Mouse (Mus musculus) naive thymus-derived CD4-positive, alpha-beta T cell, adult 5 months (primary cell): ENCODE data around the gene Gm3468. TPM values are rescaled to one million over a fixed set of nuclear protein-coding genes. Genes with fewer than 3 reads are reported as not detected.

Source experiments
- polyA plus RNA-seq: library from polyadenylated mRNA; unstranded; fragments of 100-300 nt; shearing (Covaris generic); gene quantifications from one replicate; pipeline ENCODE4 v1.2.1, GENCODE M21; 2017

Gm3468 gene
- 0.56 TPM for polyA plus RNA-seq

DNA sequence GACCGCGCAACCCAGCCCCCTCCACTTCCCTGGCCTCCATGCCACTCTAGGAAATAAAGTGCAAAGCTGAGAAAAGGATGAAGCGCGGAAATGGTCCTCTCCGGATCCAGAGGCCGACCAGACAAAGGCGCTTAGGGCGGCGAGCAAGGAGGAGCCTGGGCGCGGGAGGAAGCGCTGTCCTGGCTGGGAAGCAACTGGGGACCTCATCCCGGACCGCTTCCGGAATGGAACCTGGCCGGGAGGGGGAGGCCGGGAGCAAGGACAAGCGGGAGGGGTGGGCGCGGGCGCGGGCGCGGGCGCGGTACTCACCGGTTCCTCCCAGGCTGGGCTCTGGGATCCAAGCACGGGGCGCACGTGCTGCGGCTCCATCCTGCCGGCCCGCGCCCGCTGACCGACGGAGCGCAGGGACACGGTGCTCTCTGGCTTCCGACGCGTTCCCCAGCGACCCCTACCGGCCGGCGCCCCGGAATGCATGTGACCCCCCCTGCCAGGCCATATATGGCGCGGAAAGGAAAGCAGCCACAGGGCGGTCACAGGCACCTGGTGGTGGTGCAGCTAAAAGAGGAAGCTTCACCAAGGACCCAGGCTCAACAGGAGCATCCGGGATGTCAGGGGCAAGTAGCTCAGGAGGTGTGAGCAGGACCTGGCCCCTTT is at the start of gene Gm3468:
Gm3468 (minus strand) TSS at position 394 of the 654 bp plus-strand sequence.

DNA sequence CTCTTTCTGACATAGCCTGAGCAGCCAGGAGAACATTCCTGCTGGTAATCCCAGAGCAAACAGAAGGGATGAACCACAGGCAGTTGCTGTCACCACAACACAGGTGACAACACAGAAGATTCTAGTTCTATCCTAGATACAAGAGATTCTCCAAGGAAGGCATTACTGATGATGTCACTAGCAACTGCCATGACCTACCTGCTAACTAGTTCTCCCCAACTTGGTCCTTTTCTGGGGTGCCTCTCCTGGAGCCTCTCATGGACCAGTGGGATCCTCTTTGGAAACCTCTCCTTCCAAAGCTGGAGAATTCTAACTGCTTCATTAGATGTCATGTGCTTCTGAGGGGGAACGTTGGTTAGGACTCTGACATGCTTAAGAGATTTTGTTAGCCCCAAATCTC is 17.2 kb upstream of the Gm3468 start, which contains the start of gene Gm3476:
Gm3476 (minus strand) TSS at position 101 of the 400 bp plus-strand sequence.

DNA sequence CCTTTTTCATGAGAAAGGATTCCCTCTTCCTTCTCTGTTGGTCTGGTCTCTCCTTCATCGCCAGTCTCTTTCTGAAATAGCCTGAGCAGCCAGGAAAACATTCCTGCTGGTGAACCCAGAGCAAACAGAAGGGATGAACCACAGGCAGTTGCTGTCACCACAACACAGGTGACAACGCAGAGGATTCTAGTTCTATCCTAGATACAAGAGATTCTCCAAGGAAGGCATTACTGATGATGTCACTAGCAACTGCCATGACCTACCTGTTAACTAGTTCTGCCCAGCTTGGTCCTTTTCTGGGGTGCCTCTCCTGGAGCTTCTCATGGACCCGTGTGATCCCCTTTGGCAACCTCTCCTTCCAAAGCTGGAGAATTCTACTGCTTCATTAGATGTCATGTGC is 14.6 kb downstream of the Gm3468 start, which contains the start of gene Gm8206:
Gm8206 (minus strand) TSS at position 101 of the 400 bp plus-strand sequence.

DNA sequence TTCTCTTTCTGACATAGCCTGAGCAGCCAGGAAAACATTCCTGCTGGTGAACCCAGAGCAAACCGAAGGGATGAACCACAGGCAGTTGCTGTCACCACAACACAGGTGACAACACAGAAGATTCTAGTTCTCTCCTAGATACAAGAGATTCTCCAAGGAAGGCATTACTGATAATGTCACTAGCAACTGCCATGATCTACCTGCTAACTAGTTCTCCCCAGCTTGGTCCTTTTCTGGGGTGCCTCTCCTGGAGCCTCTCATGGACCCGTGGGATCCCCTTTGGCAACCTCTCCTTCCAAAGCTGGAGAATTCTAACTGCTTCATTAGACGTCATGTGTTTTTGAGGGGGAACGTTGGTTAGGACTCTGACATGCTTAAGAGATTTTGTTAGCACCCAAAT is 50.3 kb downstream of the Gm3468 start, which contains the start of gene Gm6337:
Gm6337 (minus strand) TSS at position 101 of the 400 bp plus-strand sequence.

Other genes with a start within 250 kb of the Gm3468 start
- not detected for gene Gm8237, start 228.3 kb downstream of the Gm3468 start, polyA plus RNA-seq
- gene Gm3248, start 146.9 kb downstream of the Gm3468 start, polyA plus RNA-seq, result not detected
- not detected for gene Gm3453, start 129.5 kb downstream of the Gm3468 start, polyA plus RNA-seq
- not detected for gene Gm6337, start 50.4 kb downstream of the Gm3468 start, polyA plus RNA-seq
- gene Gm8206, start 14.7 kb downstream of the Gm3468 start, polyA plus RNA-seq, result not detected
- not detected for gene Gm3476, start 17.1 kb upstream of the Gm3468 start, polyA plus RNA-seq
- gene Gm21560, start 110.6 kb upstream of the Gm3468 start, polyA plus RNA-seq, result not detected
- gene Gm3411, start 178.6 kb upstream of the Gm3468 start, polyA plus RNA-seq, result 0.51 TPM
- gene Gm21103, start 196.2 kb upstream of the Gm3468 start, polyA plus RNA-seq, result not detected
- not detected for gene Gm3618, start 235.0 kb upstream of the Gm3468 start, polyA plus RNA-seq